Mouse (Mus musculus) adrenal gland, postnatal 4 days (tissue): ENCODE results near the gene Tcaf2. TPM values are rescaled to one million over a fixed set of nuclear protein-coding genes. Genes with fewer than 3 reads are reported as not detected.

Experiments
- DNase-seq, 2 experiments: peaks; one replicate each; pipeline ENCODE4 v3.0.0; 2021 to 2022; ENCODE audit warnings: low spot score in 2 of 2, mixed read lengths in 2 of 2
- total RNA-seq, 2 experiments: library from RNA; stranded (reverse); gene quantifications; 2 replicates each; pipeline ENCODE4 v1.2.3; 2021

The Tcaf2 gene
- total RNA-seq, 2 experiments from 2014 or later, result 8.1 to 10.4 TPM

GRCm38 (mm10) chr6:42577433-42577832 lies 67.6 kb downstream of the Tcaf2 start:
- DNase-seq, result no peak

Other genes with a start within 250 kb of the Tcaf2 start
- 1 to 10 TPM; 2.7 TPM for gene Tas2r143, start 245.0 kb downstream of the Tcaf2 start, total RNA-seq
- 1 to 10 TPM; 1.2 to 1.8 TPM for gene Tas2r135, start 239.8 kb downstream of the Tcaf2 start, total RNA-seq
- 1 to 10 TPM in 1 of 2 experiments, under 1 TPM in 1; 0.98 to 1.1 TPM for gene Tas2r126, start 210.7 kb downstream of the Tcaf2 start, total RNA-seq
- not detected for gene Olfr458, start 180.1 kb downstream of the Tcaf2 start, total RNA-seq
- not detected for gene Olfr457, start 168.9 kb downstream of the Tcaf2 start, total RNA-seq
- gene Olfr456, start 158.0 kb downstream of the Tcaf2 start, total RNA-seq, result not detected
- gene Olfr455, start 97.7 kb downstream of the Tcaf2 start, total RNA-seq, result under 1 TPM in 1 of 2 experiments, not detected in 1; 0.23 TPM
- not detected for gene Tcaf3, start 47.6 kb downstream of the Tcaf2 start, total RNA-seq
- 10 to 100 TPM; 69.2 to 78.4 TPM for gene Tcaf1, start 64.8 kb upstream of the Tcaf2 start, total RNA-seq
- not detected for gene Olfr453, start 94.1 kb upstream of the Tcaf2 start, total RNA-seq
- not detected for gene Olfr38, start 111.2 kb upstream of the Tcaf2 start, total RNA-seq
- gene Olfr452, start 139.8 kb upstream of the Tcaf2 start, total RNA-seq, result not detected
- not detected for gene Olfr450, start 166.7 kb upstream of the Tcaf2 start, total RNA-seq
- gene Olfr449, start 189.1 kb upstream of the Tcaf2 start, total RNA-seq, result not detected
- gene Olfr448, start 245.2 kb upstream of the Tcaf2 start, total RNA-seq, result not detected